Mouse (Mus musculus) CH12F3 (cell line): ENCODE results near the gene Prpf19.

Source experiments
- in situ Hi-C: fragments of 300-500 bp; cut with MboI; formaldehyde crosslinking; loops from 2 replicates; pipeline ENCODE4 v1.14.3; 2020; ENCODE audit warnings: low sequenced_read_pairs

The Prpf19 gene

DNA sequence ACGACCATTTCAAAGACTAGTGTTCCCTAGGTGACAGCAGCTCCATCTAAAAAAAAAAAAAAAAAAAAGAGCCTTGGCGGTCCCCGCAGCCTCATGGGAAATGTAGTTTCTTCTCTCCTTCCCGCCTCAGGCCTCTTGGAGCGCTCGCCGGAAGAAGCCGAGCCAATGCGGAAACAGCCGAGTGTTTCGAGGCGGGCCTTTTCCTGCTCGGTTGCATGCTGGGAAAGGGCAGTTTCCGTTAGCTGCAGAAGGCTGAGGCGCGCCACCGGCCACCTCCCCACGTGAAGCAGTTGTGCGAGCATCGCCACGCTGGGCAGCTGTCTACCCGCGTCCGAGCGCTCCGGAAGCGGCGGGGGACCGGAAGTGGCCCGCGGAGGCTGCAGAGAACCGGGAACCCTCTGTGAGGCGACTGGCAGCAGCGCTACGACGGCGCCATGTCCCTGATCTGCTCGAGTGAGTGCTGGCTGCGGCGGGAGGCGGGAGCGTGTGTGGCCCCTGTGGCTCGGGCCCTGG is at the start of gene Prpf19:
Prpf19 (plus strand) TSS at position 216 of the 513 bp plus-strand sequence.
- in situ Hi-C loops: no loop called here

DNA sequence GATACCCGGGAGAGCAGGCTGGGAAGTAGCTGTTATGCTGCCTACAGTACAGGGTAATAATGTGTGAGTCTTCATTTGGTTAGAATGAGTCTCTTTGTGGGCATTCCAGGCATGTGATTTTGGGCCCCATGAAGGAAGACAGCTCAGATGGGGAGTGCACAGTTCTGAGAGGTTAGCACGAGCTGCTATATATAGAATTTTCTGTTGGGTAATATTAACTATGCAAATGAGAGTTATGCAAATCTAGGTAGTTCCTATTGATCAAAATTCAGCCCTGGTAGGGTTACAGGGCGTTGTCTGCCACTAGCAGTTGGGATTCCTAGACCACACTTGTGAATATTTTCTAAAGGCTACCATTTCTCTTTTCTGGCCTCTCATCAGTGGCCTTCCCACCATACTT is 49.6 kb upstream of the Prpf19 start:
- in situ Hi-C loops: no loop called here

- in situ Hi-C loops: no loop called here
These were observed 48.9 kb upstream of the Prpf19 start for GRCm38 (mm10) chr19:10846150-10846549.

DNA sequence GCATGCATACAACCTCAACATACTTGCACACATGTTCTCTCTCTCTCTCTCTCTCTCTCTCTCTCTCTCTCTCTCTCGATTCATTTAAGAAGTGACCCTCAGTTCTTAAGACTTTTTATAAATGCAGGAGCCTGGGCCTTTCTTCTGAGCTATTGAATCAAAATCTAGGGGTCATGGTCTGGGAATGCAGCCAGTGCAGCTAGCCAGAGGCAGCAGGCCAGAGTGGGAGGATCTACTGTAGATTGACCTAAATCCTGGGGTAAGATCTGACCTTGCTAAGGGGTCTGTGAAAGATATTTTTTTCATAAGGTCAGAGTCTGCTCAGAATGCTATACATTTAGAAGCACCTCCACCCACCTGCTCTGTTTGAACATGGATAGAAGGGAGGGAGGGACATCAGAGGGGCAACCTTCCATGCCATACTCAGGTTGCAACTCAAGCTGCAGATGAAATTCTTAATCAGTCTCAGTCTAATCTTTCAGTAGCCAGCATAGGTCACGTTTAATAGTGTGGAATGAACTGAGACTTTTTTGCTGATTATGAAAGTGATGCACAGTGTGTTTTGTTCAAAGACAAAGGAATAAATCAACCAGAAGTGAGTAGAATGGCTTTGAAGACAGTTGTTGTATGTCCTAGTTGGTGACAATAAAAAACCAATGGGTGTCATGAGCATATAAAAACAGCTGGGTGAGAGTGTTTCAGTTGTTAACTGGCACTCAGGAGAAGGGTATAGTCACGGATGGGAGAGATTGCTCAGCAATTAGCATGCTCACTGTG is 47.5 kb upstream of the Prpf19 start:
- in situ Hi-C loops: no loop called here

GRCm38 (mm10) chr19:10855422-10855821 is 39.6 kb upstream of the Prpf19 start:
- in situ Hi-C loops: no loop called here

GRCm38 (mm10) chr19:10856520-10856919 is 38.5 kb upstream of the Prpf19 start:
- in situ Hi-C loops: no loop called here

- in situ Hi-C loops: no loop called here
These were observed 34.9 kb upstream of the Prpf19 start for GRCm38 (mm10) chr19:10860072-10860497.

DNA sequence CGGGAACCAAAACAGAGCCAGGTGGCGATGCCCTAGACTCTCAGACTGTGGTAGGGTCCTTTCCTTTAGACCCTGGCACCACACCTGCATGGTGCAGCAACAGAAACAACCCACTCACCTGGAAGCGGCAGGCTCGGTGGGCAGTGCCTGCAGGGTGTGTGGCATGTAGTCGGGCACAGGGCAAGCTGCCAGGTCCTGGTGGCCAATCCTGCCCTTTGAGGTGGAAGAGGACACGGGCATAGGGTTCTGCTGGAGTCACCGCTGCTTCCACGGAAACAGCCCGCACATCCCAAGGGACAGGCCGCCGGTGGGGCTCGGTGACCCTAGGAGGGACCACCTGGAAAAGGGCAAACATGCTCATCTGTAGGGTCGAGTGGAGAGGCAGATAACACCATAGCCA is 28.7 kb upstream of the Prpf19 start:
- in situ Hi-C loops: no loop called here

GRCm38 (mm10) chr19:10867946-10868622 is 26.9 kb upstream of the Prpf19 start:
- in situ Hi-C loops: no loop called here

DNA sequence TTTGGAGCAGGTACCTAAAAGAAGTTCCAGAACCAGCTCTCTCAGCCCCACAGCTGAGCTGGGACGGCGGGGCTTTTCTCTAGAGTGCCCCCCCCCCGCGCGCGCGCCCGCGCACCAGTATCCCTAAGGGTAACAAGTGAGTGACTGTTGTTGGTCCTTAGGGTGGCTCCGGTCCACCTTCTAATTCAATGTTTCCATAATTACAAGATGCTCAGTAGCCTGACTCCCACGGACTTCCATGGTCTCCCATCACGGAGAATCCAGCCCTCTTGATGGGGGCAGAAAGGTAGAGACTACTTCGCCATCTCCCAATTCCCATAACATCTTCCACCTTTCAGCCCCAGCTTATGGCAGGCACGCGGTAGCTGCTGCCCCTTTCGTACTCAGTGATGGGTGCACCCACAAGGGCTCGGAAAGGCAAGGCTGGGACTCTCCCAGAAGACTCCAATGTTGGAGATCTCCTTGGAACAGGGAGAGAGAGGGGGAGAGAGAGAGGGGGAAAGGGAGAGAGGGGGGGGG is 26.3 kb upstream of the Prpf19 start:
- in situ Hi-C loops: no loop called here

GRCm38 (mm10) chr19:10869241-10869885 is 25.7 kb upstream of the Prpf19 start:
- in situ Hi-C loops: no loop called here

- in situ Hi-C loops: no loop called here
These were observed 25.0 kb upstream of the Prpf19 start, which contains the start of gene Tmem132a for GRCm38 (mm10) chr19:10869886-10870527. Tmem132a (minus strand) TSS chr19:10869940.

DNA sequence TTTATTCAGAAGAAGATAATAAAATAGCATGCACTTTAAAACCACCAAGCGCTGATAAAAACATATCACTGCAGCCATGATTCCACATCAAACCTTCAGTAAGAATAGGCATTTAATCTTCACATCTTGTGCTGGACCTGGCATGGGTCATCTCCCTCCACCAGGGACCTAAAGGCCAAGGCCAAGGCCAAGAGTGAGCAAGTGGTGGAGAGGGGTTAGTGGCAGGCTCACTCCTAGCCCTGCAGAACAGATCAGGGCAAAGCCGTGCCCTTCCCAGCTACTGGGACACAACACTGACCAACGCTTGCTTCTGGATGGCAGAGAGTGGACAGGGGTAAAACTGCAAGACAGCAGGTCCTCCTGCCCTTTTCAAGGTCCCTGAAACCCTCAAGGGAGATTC is 24.4 kb upstream of the Prpf19 start:
- in situ Hi-C loops: no loop called here

GRCm38 (mm10) chr19:10871328-10871961 is 23.6 kb upstream of the Prpf19 start:
- in situ Hi-C loops: no loop called here

DNA sequence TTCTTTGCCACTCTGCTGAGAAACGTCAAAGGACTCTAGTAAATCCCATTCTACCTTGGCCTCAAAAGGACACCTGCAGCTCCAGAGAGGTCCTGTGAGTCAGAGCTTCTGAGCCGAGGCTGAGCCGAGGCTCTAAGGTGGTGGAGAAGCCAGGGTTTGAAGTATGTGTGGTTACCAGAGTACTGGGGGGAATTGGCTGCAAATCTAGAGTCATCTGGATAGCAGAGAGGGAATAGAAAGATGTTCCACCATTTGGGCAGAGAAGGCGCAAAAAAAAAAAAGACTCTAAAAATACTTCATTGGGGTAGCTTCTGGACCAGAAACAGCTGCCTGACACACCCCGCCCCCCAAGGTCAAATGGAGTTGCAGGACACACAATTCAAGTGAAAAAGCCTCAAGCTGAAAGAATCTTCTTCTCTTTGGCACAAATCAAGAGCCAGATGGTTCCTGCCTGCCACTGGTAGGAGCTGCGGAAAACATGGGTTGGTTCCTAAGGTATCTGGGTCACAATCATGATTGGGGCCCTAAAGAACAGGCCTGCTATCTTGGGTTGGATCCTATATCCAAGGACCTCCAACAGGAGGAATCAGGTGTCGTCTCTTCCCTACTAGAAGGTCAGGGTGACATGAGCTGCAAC is 16.7 kb upstream of the Prpf19 start:
- in situ Hi-C loops: no loop called here

DNA sequence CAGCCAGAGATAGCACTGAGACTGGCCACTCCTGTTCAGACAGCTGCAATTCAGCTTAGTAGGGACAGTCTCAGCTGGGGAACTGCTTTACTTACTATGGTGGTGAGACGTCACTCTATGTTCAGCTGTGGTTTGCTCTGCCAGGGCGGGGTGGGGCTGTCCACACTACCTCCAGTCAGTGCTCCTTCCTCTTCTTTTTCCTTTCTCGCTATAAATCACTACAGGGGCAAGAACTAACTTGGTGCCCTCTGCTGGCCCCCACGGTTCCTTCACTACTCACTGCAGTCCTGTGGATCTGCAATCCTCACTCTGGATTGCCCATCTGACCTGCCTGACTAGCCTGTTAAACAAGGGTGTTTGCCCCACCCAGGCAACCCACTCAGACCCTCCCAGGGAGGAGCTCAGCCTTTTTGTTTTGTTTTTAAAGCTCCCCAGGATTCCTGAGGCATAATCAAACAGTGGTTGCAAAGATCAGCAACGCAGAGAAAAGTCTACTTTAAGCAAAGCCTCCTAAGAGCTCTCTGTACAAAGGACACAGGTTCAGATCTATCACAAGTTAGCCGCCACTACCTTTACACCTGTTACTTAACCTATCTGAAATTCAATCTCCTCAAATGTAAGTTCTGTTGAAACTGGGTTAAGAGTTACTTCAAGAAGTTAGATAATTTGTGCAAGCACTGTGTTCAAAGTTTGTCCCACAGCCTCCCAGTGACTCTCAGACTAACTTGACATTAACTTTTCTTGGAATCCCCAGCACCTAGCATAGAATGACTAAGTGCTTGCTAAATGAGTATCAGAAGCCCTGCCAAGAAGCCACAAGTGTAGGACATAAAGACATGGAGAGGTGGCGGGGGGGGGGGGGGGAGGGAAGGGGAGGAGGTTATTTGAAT is 14.7 kb upstream of the Prpf19 start:
- in situ Hi-C loops: no loop called here

- in situ Hi-C loops: no loop called here
These were observed 14.0 kb upstream of the Prpf19 start for GRCm38 (mm10) chr19:10880975-10881425.

DNA sequence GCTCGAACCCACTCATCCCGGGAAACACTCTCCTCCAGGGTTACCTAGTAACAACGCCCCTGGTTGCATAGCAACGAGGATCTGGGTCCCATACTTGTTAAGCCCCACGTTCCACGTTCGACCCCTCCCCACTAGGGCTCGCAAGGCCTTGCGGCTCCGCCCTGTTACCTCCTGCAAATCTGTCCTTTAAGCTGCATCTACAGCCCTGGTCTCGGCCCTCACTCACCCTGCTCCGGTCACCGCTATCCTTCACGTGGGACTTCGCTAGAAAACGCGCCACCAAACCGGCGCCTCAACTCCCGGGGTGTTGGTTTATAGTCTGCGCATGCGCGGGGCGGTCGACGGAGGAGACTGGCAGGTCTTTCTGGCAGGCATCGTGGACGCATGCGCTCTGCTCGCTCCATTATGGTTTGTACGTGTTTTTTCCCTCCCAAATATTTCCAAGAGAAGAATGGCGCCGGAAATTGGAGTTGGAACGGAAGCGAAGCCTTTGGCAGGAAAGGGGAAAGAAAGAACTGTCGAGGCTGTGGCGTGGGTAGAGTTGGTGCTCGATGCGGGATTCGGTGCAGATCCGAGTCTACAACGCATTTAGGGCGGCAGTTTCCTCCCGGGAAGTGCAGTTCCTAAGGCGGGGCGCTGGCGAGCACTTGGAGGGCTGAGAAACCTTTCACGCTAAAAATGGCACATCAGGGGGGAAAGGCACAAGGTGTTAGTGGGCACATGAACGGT is 13.4 kb upstream of the Prpf19 start, which contains the start of gene Tmem109:
Tmem109 (minus strand) TSS at position 576 of the 729 bp plus-strand sequence.
- in situ Hi-C loops: no loop called here
